Mouse (Mus musculus) lung, adult 2 months (tissue): ENCODE measurements around the gene Defb29.

Experiments used
- CTCF ChIP-seq: fragments of 200-500 bp; IDR thresholded peaks from 2 replicates; pipeline ENCODE4 v1.5.1; 2011; ENCODE audit warnings: mild to moderate bottlenecking, low read length, control low read depth; ENCODE audit not compliant: insufficient read depth
- POLR2A ChIP-seq: fragments of 200-500 bp; IDR thresholded peaks from 2 replicates; pipeline ENCODE4 v1.6.1; 2011; ENCODE audit warnings: low read depth, mild to moderate bottlenecking, control low read depth, low read length, borderline replicate concordance; ENCODE audit errors: extremely low read depth

- no peak for TF ChIP-seq CTCF
- TF ChIP-seq POLR2A, result no peak
These were observed 23.8 kb downstream of the Defb29 start for GRCm38 (mm10) chr2:152516084-152516483.
